Mouse (Mus musculus) stomach, embryonic 14.5 days (tissue): ENCODE measurements around the gene Tuba1b. TPM values are rescaled to one million over a fixed set of nuclear protein-coding genes. Genes with fewer than 3 reads are reported as not detected.

Source experiments
- ATAC-seq: fragments of 200-750 bp; cut with Nextera tagmentation; 2 replicates; pipeline ENCODE4 v1.8.0; 2017; ENCODE audit warnings: low read depth, moderate TSS enrichment; ENCODE audit not compliant: insufficient number of reproducible peaks, insufficient read depth, low FRiP score
- H3K27ac ChIP-seq: fragments of 300-500 bp; sonication (generic); 2 replicates; pipeline ENCODE4 v1.5.1; 2014; ENCODE audit warnings: mild to moderate bottlenecking, low read length, moderate library complexity, mixed read lengths
- H3K27me3 ChIP-seq: fragments of 300-500 bp; sonication (generic); 2 replicates; pipeline ENCODE4 v1.6.1; 2014; ENCODE audit warnings: low read length, control low read depth, mixed read lengths; ENCODE audit not compliant: control insufficient read depth, insufficient read depth
- H3K36me3 ChIP-seq: fragments of 300-500 bp; sonication (generic); 2 replicates; pipeline ENCODE4 v1.6.1; 2014; ENCODE audit warnings: mild to moderate bottlenecking, control low read depth, low read length, moderate library complexity, mixed read lengths; ENCODE audit not compliant: control insufficient read depth, insufficient read depth
- H3K4me1 ChIP-seq: fragments of 300-500 bp; sonication (generic); 2 replicates; pipeline ENCODE4 v1.6.1; 2014; ENCODE audit warnings: low read length, control low read depth, mixed read lengths; ENCODE audit not compliant: control insufficient read depth, insufficient read depth
- H3K4me2 ChIP-seq: fragments of 300-500 bp; sonication (generic); replicated peaks from 2 replicates; pipeline ENCODE4 v1.6.1; 2014; ENCODE audit warnings: low read depth, low read length, control low read depth
- H3K4me3 ChIP-seq: fragments of 300-500 bp; sonication (generic); 2 replicates; pipeline ENCODE4 v1.5.1; 2014; ENCODE audit warnings: low read depth, low read length, control low read depth
- H3K9ac ChIP-seq: fragments of 300-500 bp; sonication (generic); replicated peaks from 2 replicates; pipeline ENCODE4 v1.6.1; 2014; ENCODE audit warnings: low read depth, mild to moderate bottlenecking, control low read depth, low read length, moderate library complexity, mixed read lengths
- H3K9me3 ChIP-seq: fragments of 300-500 bp; sonication (generic); 2 replicates; pipeline ENCODE4 v1.6.1; 2016; ENCODE audit warnings: low read depth, low read length, control low read depth; ENCODE audit not compliant: control insufficient read depth
- WGBS: fragments of 180-500 bp; shearing (Covaris S2); extraction: QIAGEN DNeasy Blood & Tissue Kit; methylation state at CpG from one replicate; pipeline ENCODE4 v1.1.7; 2014; 5-methylcytosine and 5-hydroxymethylcytosine counted together
- polyA plus RNA-seq: library from polyadenylated mRNA; unstranded; fragments of >200 nt; fragmentation: Nextera tagmentation; extraction: Ambion mirVana; gene quantifications from 2 replicates; pipeline ENCODE4 v1.2.1, GENCODE M21; 2014

Gene Tuba1b
- 1,548 and 1,685 TPM in 2 replicates for polyA plus RNA-seq

- no peaks in the 10 kb centered on the region for H3K27me3 ChIP-seq
- peaks cover 9% of the 10 kb centered on the region for H3K36me3 ChIP-seq
- peak within 1 kb of the TSS; percentile 99 for H3K4me2 ChIP-seq
- peak within 1 kb of the TSS; percentile 89 for H3K9ac ChIP-seq
- H3K27ac ChIP-seq = peak within 1 kb of the TSS; percentile 97
- peaks cover 13% of the 10 kb centered on the region for H3K4me1 ChIP-seq
- under 1% methylated on average over 55 of the region's 58 CpGs for WGBS
- no peaks in the 10 kb centered on the region for H3K9me3 ChIP-seq
- ATAC-seq = peak; percentile 96
- H3K4me3 ChIP-seq = peak within 1 kb of the TSS; percentile 73
These were observed at the start of gene Tuba1b for GRCm38 (mm10) chr15:98934217-98934839. TSS of gene Tuba1b (minus strand) at chr15:98934565.

GRCm38 (mm10) chr15:98983431-98984081 lies 49.2 kb upstream of the Tuba1b start:
- WGBS = 47% methylated on average over 16 of the region's 16 CpGs
- Histone ChIP-seq H3K4me3 (0 out of 2 replicates have a peak overlapping the region, but pooled peaks have one; percentile 0), H3K9ac (no peak overlapping the region), H3K4me1 (peaks cover 7% of the 10 kb centered on the region; the same call in 1 of the 2 replicates), H3K9me3 (no peaks in the 10 kb centered on the region), H3K4me2 (no peak overlapping the region), H3K36me3 (no peaks in the 10 kb centered on the region), H3K27me3 (no peaks in the 10 kb centered on the region), H3K27ac (peak overlapping the region; percentile 33; the same call in 1 of the 2 replicates)
- ATAC-seq = 0 out of 2 replicates have a peak, but pooled peaks have one; percentile 25

GRCm38 (mm10) chr15:98982100-98982499 lies 47.7 kb upstream of the Tuba1b start:
- H3K4me2 ChIP-seq = no peak overlapping the region
- H3K4me3 ChIP-seq = no peak overlapping the region
- no peaks in the 10 kb centered on the region for H3K27me3 ChIP-seq
- peaks cover 7% of the 10 kb centered on the region; the same call in 1 of the 2 replicates for H3K4me1 ChIP-seq
- ATAC-seq = no peak
- H3K9ac ChIP-seq = no peak overlapping the region
- no peaks in the 10 kb centered on the region for H3K36me3 ChIP-seq
- 86% methylated on average over 6 of the region's 6 CpGs for WGBS
- no peaks in the 10 kb centered on the region for H3K9me3 ChIP-seq
- H3K27ac ChIP-seq = no peak overlapping the region

- Histone ChIP-seq H3K4me3 (no peak overlapping the region), H3K9me3 (no peaks in the 10 kb centered on the region), H3K4me1 (0 out of 2 replicates have a peak, but pooled peaks cover 7% of the 10 kb centered on the region), H3K36me3 (no peaks in the 10 kb centered on the region), H3K27me3 (no peaks in the 10 kb centered on the region), H3K4me2 (no peak overlapping the region), H3K9ac (no peak overlapping the region), H3K27ac (no peak overlapping the region)
- ATAC-seq = no peak
- 52% methylated on average over 7 of the region's 7 CpGs for WGBS
These were observed 45.7 kb upstream of the Tuba1b start for GRCm38 (mm10) chr15:98980012-98980614.

GRCm38 (mm10) chr15:98978409-98979172 lies 44.2 kb upstream of the Tuba1b start:
- H3K4me2 ChIP-seq = no peak overlapping the region
- H3K36me3 ChIP-seq = no peaks in the 10 kb centered on the region
- no peak overlapping the region for H3K9ac ChIP-seq
- no peaks in the 10 kb centered on the region for H3K9me3 ChIP-seq
- no peaks in the 10 kb centered on the region for H3K4me1 ChIP-seq
- H3K4me3 ChIP-seq = no peak overlapping the region
- ATAC-seq = no peak
- no peaks in the 10 kb centered on the region for H3K27me3 ChIP-seq
- H3K27ac ChIP-seq = no peak overlapping the region
- 67% methylated on average over 20 of the region's 20 CpGs for WGBS

GRCm38 (mm10) chr15:98977759-98978408 lies 43.5 kb upstream of the Tuba1b start:
- Histone ChIP-seq H3K9ac (no peak overlapping the region), H3K9me3 (no peaks in the 10 kb centered on the region), H3K4me2 (no peak overlapping the region), H3K4me1 (no peaks in the 10 kb centered on the region), H3K27ac (no peak overlapping the region), H3K36me3 (no peaks in the 10 kb centered on the region), H3K27me3 (no peaks in the 10 kb centered on the region), H3K4me3 (no peak overlapping the region)
- WGBS = 57% methylated on average over 14 of the region's 14 CpGs
- no peak for ATAC-seq

- no peak for ATAC-seq
- Histone ChIP-seq H3K4me2 (no peak overlapping the region), H3K4me1 (no peaks in the 10 kb centered on the region), H3K27ac (no peak overlapping the region), H3K9me3 (no peaks in the 10 kb centered on the region), H3K36me3 (no peaks in the 10 kb centered on the region), H3K4me3 (no peak overlapping the region), H3K9ac (no peak overlapping the region), H3K27me3 (no peaks in the 10 kb centered on the region)
- WGBS = 68% methylated on average over 21 of the region's 21 CpGs
These were observed 42.7 kb upstream of the Tuba1b start for GRCm38 (mm10) chr15:98976763-98977758.
